Mouse (Mus musculus) thymus, adult 2 months (tissue): ENCODE data around the gene Pnkp. TPM values are rescaled to one million over a fixed set of nuclear protein-coding genes. Genes with fewer than 3 reads are reported as not detected.

Experiments
- DNase-seq: peaks from one replicate; pipeline ENCODE4 v3.0.0; 2021
- H3K27ac ChIP-seq: fragments of 200-500 bp; 2 replicates; pipeline ENCODE4 v1.5.1; 2012; ENCODE audit warnings: low read length, control low read depth; ENCODE audit not compliant: control insufficient read depth, insufficient read depth
- H3K27me3 ChIP-seq: fragments of 200-500 bp; 2 replicates; pipeline ENCODE4 v1.6.1; 2012; ENCODE audit warnings: mild to moderate bottlenecking, low read length, moderate library complexity, mixed read lengths; ENCODE audit not compliant: control insufficient read depth, insufficient read depth
- H3K36me3 ChIP-seq: fragments of 200-500 bp; 2 replicates; pipeline ENCODE4 v1.6.1; 2012; ENCODE audit warnings: mild to moderate bottlenecking, low read length, moderate library complexity; ENCODE audit not compliant: control insufficient read depth, insufficient read depth
- H3K4me1 ChIP-seq: fragments of 200-500 bp; replicated peaks from 2 replicates; pipeline ENCODE4 v1.6.1; 2012; ENCODE audit warnings: low read length; ENCODE audit not compliant: control insufficient read depth, insufficient read depth
- H3K4me3 ChIP-seq: fragments of 200-500 bp; 2 replicates; pipeline ENCODE4 v1.5.1; 2012; ENCODE audit warnings: mild to moderate bottlenecking, low read length, control low read depth, moderate library complexity; ENCODE audit not compliant: control insufficient read depth, insufficient read depth
- CTCF ChIP-seq: fragments of 200-500 bp; IDR thresholded peaks from 2 replicates; pipeline ENCODE4 v1.5.1; 2012; ENCODE audit warnings: mild to moderate bottlenecking, control low read depth, low read length, moderate library complexity, borderline replicate concordance; ENCODE audit not compliant: control insufficient read depth, poor library complexity, insufficient read depth; ENCODE audit errors: extremely low read depth
- POLR2A ChIP-seq: fragments of 200-500 bp; IDR thresholded peaks from 2 replicates; pipeline ENCODE4 v1.6.1; 2012; ENCODE audit warnings: mild to moderate bottlenecking, low read length, control low read depth, moderate library complexity; ENCODE audit not compliant: control insufficient read depth, poor library complexity, insufficient read depth; ENCODE audit errors: extremely low read depth
- WGBS: fragments of 180-500 bp; shearing (Covaris S2); methylation state at CpG from one replicate; pipeline ENCODE4 v1.1.7; 2018; 5-methylcytosine and 5-hydroxymethylcytosine counted together
- polyA plus RNA-seq: library from polyadenylated mRNA; depleted of rRNA; stranded (reverse); fragments of >200 nt; gene quantifications from 2 replicates; pipeline ENCODE4 v1.2.3, GENCODE M21; 2012

Pnkp gene
- polyA plus RNA-seq, 1 experiment = 135 TPM

DNA sequence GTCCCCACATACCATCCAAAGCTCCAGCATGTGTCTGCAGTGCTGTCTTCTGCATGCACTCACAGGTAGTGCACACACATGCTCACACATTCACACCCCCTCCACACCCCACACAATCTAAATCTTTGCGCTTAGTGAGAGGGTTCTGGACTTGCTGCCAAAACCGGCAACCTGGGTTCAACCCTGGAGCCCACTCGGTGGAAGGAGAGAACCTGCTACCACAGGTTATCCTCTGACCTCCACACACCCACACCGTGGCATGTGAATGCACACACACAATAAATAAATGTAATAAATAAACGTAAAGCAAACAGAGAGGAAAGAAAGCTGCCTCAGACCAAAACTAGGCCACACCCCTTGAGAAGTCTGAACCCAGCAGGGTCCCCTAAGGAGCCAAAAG, 9.2 kb upstream of the Pnkp start:
- peak overlapping the region; percentile 79; the same call in 1 of the 2 replicates for H3K4me3 ChIP-seq

DNA sequence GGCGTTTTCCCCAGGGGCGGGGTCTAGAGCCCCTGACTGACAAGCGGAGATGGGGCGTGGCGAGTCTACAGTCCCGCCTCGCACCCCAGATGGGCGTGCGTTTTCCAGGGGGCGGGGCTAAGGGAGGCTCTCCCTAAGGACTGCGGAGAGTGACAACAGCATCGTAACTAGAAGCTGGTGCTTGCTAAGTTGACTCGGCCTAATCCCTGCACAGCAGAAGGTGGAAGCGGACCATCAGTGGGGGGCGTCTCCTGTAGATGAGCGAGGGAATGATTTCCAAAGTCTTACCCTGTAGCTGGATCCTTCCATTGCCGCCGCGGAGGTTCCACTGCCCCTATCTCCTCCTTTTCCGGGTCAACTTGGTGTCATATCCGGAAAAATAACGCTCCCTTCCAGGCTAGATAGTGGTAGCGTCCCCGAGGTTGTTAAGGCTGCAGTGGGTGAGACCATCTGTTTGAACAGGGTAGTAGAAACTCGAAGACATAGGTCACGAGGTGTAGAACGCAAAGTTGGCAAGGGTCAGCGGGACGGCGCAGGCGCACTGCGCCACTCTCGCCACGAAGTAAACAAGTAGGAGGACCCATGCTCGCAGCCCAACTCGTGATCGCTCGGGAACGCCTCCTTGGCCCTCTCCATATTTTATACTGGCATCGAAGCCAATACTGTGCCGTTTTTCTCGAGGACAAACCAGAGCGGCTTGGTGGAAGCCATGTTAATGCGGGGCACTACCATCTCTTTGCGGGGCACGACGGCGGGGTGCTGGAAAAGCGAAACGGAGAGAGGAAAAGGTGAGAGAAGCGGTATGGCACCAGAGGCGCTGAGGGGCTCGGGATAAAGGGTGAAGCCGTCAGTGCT, 8.2 kb upstream of the Pnkp start, which contains the start of the genes Akt1s1 and Tbc1d17:
Akt1s1 (plus strand) TSS at position 431 of the 855 bp plus-strand sequence.
Tbc1d17 (minus strand) TSS at position 519 of the 855 bp plus-strand sequence.
- peaks cover 21% of the 10 kb centered on the region for H3K4me1 ChIP-seq
- peak within 1 kb of the TSS; percentile 88 for H3K27ac ChIP-seq
- peak; percentile 98 for DNase-seq
- H3K36me3 ChIP-seq = peaks cover 14% of the 10 kb centered on the region
- H3K27me3 ChIP-seq = no peaks in the 10 kb centered on the region
- WGBS = under 1% methylated on average over 54 of the region's 54 CpGs
- peak within 1 kb of the TSS; percentile 79 for H3K4me3 ChIP-seq
- TF ChIP-seq POLR2A = no peak
- TF ChIP-seq CTCF = peak; percentile 46; the same call in 1 of the 2 replicates

More for the DNA sequence above, 9.2 kb upstream of the Pnkp start:
- 80% methylated on average over 5 of the region's 5 CpGs for WGBS
- peaks cover 21% of the 10 kb centered on the region for H3K36me3 ChIP-seq
- no peak overlapping the region for H3K27ac ChIP-seq
- TF ChIP-seq POLR2A (no peak), CTCF (no peak)
- H3K4me1 ChIP-seq = peaks cover 18% of the 10 kb centered on the region
- DNase-seq = no peak
- H3K27me3 ChIP-seq = no peaks in the 10 kb centered on the region

DNA sequence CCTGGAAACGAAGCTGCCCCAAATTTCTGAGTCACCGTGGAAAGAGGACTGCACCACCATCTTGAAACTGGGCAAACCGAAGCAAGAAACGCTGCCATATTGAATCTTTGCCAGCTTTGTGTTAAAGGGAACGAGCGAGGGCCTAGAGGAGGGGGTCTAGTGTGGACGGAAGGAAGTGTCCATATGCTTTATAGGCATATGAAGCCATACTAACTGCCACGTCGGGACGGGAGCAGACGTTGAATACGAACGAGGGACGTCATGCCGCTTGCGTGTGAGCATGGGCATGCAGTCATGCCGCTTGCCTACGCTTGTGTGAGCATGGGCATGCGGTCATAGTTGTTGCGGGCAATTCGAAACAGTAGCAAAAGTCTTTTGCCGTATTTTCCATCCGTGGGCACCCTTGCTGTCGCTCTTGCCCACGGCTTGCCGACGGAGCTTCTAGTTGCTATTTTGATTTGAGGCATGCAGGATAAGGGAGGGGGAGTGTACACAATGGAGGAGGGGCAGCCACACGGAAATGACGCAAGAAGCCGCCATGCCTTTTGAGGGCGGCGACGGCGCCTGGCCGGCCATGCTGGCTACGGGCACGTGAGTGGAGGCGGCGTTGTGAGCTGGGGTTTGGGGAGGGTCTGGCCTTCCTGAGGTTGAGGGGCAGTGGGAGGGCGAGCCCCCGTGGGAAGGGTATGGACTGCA, 7.4 kb upstream of the Pnkp start:
- H3K27ac ChIP-seq = peak overlapping the region; percentile 88
- under 1% methylated on average over 41 of the region's 41 CpGs for WGBS
- H3K4me1 ChIP-seq = peaks cover 24% of the 10 kb centered on the region
- H3K4me3 ChIP-seq = peak overlapping the region; percentile 79
- TF ChIP-seq POLR2A (peak; percentile 58), CTCF (no peak)
- H3K36me3 ChIP-seq = peaks cover 9% of the 10 kb centered on the region
- peak; percentile 87 for DNase-seq
- no peaks in the 10 kb centered on the region for H3K27me3 ChIP-seq

DNA sequence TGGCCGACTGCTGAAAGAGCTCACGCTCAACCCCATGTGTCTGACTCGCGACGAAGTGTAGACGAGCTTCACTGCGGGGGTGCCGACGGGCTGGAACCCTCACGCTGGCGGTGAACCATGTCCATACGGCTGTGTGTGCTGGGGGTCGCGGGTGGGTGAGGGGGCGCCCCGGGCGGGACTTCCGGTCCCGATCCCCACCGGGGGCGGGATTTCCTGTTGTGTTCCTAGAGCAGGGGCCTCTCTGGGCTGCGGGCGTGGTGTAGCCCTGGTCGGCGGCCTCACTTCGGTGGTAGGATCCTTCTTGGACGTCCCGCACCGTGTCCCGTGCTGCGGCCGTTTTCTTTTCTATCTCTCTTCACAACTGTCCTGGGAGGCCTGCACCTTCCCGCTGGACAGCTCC, 6.8 kb upstream of the Pnkp start:
- Histone ChIP-seq H3K36me3 (peaks cover 9% of the 10 kb centered on the region), H3K4me1 (peaks cover 29% of the 10 kb centered on the region), H3K27me3 (no peaks in the 10 kb centered on the region), H3K4me3 (peak overlapping the region; percentile 79), H3K27ac (peak overlapping the region; percentile 73)
- under 1% methylated on average over 33 of the region's 33 CpGs for WGBS
- TF ChIP-seq POLR2A (no peak), CTCF (no peak)
- peak; percentile 78 for DNase-seq

DNA sequence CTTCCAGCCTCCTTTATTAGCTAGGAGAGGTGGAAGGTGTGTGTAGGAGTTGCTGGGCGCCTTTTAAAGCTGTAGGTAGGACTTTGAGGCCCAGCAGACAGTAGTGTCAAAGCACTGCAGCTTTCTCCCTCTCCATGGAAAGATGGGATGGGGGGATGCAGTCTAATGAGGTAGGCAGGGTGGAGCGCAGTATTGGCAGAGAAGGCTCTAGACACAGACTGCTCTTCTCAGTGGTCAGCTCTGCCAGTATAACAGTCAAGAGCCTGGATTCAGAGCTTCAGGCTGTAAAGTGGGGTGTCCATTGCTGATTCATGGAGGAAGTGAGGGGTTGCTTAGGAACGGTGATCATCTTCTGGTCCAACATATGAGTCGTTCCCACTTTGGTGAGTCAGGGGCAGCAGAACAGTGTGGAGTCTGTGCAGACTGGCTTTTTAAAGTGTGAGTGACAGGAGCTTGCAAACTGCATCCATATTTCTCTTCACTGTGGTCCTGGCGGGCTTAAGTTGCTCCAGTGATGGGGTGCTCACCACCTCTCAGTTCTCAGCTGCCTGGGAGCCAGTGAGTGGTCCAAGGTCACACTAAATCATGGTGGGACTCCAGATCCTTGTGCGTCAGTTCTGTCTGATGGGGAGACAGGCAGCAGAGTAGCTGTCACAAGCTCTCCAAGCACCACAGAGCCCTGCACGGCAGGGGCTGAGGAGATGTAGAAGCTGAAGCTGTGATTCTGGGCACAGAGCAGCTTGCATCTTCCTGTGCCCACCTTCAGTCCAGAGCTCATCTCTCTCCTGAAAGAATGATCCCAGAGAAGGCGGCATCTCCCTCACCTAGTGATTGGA, 5.9 kb upstream of the Pnkp start:
- H3K36me3 ChIP-seq = peaks cover 2% of the 10 kb centered on the region; the same call in 1 of the 2 replicates
- no peak for TF ChIP-seq POLR2A
- TF ChIP-seq CTCF = no peak
- no peak overlapping the region for H3K4me3 ChIP-seq
- no peak for DNase-seq
- H3K27ac ChIP-seq = peak overlapping the region; percentile 73
- 68% methylated on average over 8 of the region's 8 CpGs for WGBS
- no peaks in the 10 kb centered on the region for H3K27me3 ChIP-seq
- H3K4me1 ChIP-seq = peaks cover 37% of the 10 kb centered on the region

DNA sequence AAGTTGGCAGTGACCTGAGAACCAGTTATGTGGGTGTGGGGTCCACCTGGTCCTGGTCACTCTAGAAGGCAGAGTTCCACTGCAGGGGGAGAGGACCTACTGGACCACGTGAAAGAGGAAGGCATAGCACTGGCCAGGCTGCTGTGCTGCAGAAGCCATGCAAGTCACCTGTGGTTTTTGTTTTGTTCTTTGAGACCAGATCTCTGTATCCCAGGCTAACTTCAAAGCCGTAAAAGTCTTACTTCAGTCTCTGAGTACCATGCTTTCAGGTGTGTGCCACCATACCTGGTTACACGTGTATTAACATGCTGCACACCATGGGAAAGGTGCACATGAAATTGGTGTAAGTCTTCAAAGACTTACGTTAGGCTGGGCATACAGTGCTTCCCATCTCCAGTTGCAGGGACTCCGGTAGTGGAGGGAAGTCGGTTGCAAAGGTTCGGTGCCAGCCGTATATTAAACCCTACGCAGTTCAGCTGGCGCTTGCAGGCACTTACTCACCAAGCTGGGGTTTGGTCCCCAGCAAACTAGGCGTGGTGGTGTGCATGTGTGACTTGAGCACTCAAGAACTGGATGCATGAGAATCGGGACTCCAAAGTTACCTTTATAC, 5.2 kb upstream of the Pnkp start:
- TF ChIP-seq POLR2A = no peak
- no peak for TF ChIP-seq CTCF
- Histone ChIP-seq H3K4me1 (peaks cover 42% of the 10 kb centered on the region), H3K27ac (no peak overlapping the region), H3K36me3 (no peaks in the 10 kb centered on the region), H3K27me3 (no peaks in the 10 kb centered on the region), H3K4me3 (no peak overlapping the region)
- no peak for DNase-seq
- 92% methylated on average over 12 of the region's 12 CpGs for WGBS
